23 mouse cellular contexts compared by ENCODE assay signal in genomic region chr2:92250472-92250871, GRCm38 (mm10).
A peak's percentile ranks its signal among the peaks of the same experiment; 100 is the strongest.
DNase-seq lines count a peak whose midpoint lies in the region; ATAC-seq lines count a peak whose summit lies in the region.
"Had no signal": no experiment of that assay in that cellular context is flagged by ENCODE, and none has a peak within 500 bp of the region (broad histone marks: within the 10 kb centered on the region; RNA-seq: fewer than 3 reads in every experiment).

No protein-coding gene starts in this region.

- H3K27me3 ChIP-seq in splenic B cell, adult 2 months (ENCODE audit: control insufficient read depth, insufficient read depth, low read length, poor library complexity, severe bottlenecking): no peaks in the 10 kb centered on the region
- H3K27me3 ChIP-seq: CH12.LX; embryonic facial prominence, embryonic 12.5 days; embryonic facial prominence, embryonic 15.5 days; hindbrain, embryonic 13.5 days; intestine, embryonic 15.5 days; Patski had no signal

- peaks cover 1% of the 10 kb centered on the region; the same call in 1 of the 2 replicates for H3K36me3 ChIP-seq in splenic B cell, adult 2 months (ENCODE audit: control insufficient read depth, insufficient read depth, low read length, poor library complexity, severe bottlenecking)

- intact Hi-C loops in heart, postnatal 10 days (cut with DNase I): no loop called here

- peak; percentile 48 for DNase-seq in heart, adult 11 months
- no peak for DNase-seq in heart, postnatal 10 days
- DNase-seq in splenic B cell, adult 2 months (ENCODE audit: low read depth, low spot score): peak; percentile 57
- DNase-seq in layer of hippocampus, postnatal 36 days: no peak
- DNase-seq: adrenal gland, postnatal 10 days; adrenal gland, postnatal 36 days; cerebellum, adult 2 months; cerebellum, postnatal 10 days; cerebellum, postnatal 36 days; forebrain, postnatal 0 days; gastrocnemius, postnatal 25 days; heart, postnatal 36 days; kidney, adult 11 months had no signal

- peak; percentile 54 for ATAC-seq in common myeloid progenitor, adult 5-6 weeks (replicated peaks; ENCODE audit: low read depth, poor library complexity, severe bottlenecking)
- no peak for ATAC-seq in frontal cortex, adult (ENCODE audit: low TSS enrichment)
- ATAC-seq: forebrain, embryonic 14.5 days; forebrain, postnatal 0 days; hindbrain, embryonic 16.5 days; intestine, embryonic 15.5 days; Patski had no signal

Comparison
In these comparisons a context has a peak if more than half of its experiments do, and no peak if none do; other contexts are left out.
1. DNase-seq: peak in heart, adult 11 months (single experiment) and splenic B cell, adult 2 months (single experiment); none in heart, postnatal 10 days (0 of 2) and layer of hippocampus, postnatal 36 days (0 of 2).